ENCODE assay signal across 22 mouse cellular contexts in the genomic region with DNA sequence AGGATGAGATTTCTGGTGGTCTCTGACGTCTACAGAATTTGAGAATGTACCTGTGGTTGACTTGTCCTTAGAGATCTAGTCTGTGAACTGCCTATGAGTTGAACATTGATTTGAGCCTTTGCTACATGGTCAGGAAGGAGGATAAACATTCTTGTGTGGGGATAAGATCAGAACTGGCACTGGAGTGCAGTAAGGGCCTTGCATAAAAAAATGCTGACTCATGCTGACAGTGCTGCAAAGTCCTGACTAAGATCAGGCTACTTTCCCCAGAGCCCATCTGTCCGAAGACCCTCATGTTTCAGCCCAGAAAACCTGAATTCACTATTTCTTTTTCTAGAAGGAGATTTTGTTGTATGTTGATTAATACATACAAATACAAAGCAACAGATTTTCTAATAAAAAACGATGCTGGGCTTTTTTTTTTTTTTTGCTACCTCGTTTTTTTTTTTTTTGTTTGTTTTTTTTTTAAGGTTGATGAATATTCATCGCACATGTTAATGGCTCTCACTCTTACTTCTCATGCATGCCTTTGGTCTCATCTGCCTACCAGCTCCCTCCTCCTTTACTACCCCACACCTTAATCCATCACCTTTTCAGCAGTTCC.
A peak's percentile ranks its signal among the peaks of the same experiment; 100 is the strongest.
DNase-seq lines count a peak whose midpoint lies in the region; ATAC-seq and TF ChIP-seq lines count a peak whose summit lies in the region.
"Had no signal": no experiment of that assay in that cellular context is flagged by ENCODE, and none has a peak within 500 bp of the region (broad histone marks: within the 10 kb centered on the region; RNA-seq: fewer than 3 reads in every experiment).

No protein-coding gene starts in this region.

- H3K9me3 ChIP-seq in heart, embryonic 12.5 days (replicated peaks): no peaks in the 10 kb centered on the region
- no peaks in the 10 kb centered on the region for H3K9me3 ChIP-seq in CH12.LX (replicated peaks; ENCODE audit: low read length)
- no peaks in the 10 kb centered on the region for H3K9me3 ChIP-seq in liver, embryonic 12.5 days (replicated peaks)
- no peaks in the 10 kb centered on the region for H3K9me3 ChIP-seq in stomach, postnatal 0 days (ENCODE audit: control insufficient read depth, low read length)
- H3K9me3 ChIP-seq in forebrain, embryonic 12.5 days: no peaks in the 10 kb centered on the region
- H3K9me3 ChIP-seq: forebrain, embryonic 15.5 days; G1E; hindbrain, embryonic 10.5 days; kidney, embryonic 15.5 days; limb, embryonic 13.5 days; midbrain, embryonic 10.5 days had no signal

- no peaks in the 10 kb centered on the region for H3K4me1 ChIP-seq in heart, embryonic 12.5 days (replicated peaks)
- peaks cover 0 to 9% of the 10 kb centered on the region in 2 experiments; a peak in 2 of 4 replicates for H3K4me1 ChIP-seq in CH12.LX (ENCODE audit: control insufficient read depth in 1 of 2, insufficient read depth in 2 of 2)
- peaks cover 12% of the 10 kb centered on the region; the same call in 1 of the 2 replicates for H3K4me1 ChIP-seq in liver, embryonic 12.5 days
- H3K4me1 ChIP-seq in stomach, postnatal 0 days (replicated peaks; ENCODE audit: control insufficient read depth, insufficient read depth): no peaks in the 10 kb centered on the region
- no peaks in the 10 kb centered on the region for H3K4me1 ChIP-seq in forebrain, embryonic 12.5 days
- H3K4me1 ChIP-seq: forebrain, embryonic 15.5 days; hindbrain, embryonic 10.5 days; kidney, embryonic 15.5 days; limb, embryonic 13.5 days; midbrain, embryonic 10.5 days had no signal

- TF ChIP-seq RAD21 in CH12.LX (IDR thresholded peaks at IDR 0.05; ENCODE audit: low read depth, low read length): no peak

- H3K4me3 ChIP-seq in heart, embryonic 12.5 days: no peak overlapping the region
- H3K4me3 ChIP-seq in CH12.LX (replicated peaks in 1 of 3; ENCODE audit: low read depth in 2 of 3, low read length in 2 of 3, poor library complexity in 1 of 3): no peak overlapping the region
- no peak overlapping the region for H3K4me3 ChIP-seq in liver, embryonic 12.5 days
- H3K4me3 ChIP-seq in stomach, postnatal 0 days (ENCODE audit: low read depth, low read length): no peak overlapping the region
- no peak overlapping the region for H3K4me3 ChIP-seq in forebrain, embryonic 12.5 days (replicated peaks)
- H3K4me3 ChIP-seq: forebrain, embryonic 15.5 days; hindbrain, embryonic 10.5 days; kidney, embryonic 15.5 days; limb, embryonic 13.5 days; midbrain, embryonic 10.5 days had no signal

- TF ChIP-seq POLR2A in CH12.LX (IDR thresholded peaks at IDR 0.05; ENCODE audit: low read depth, low read length): no peak

- ATAC-seq in heart, embryonic 12.5 days (ENCODE audit: insufficient number of reproducible peaks, low FRiP score): peak; percentile 85
- peak; percentile 83 for ATAC-seq in liver, embryonic 12.5 days
- no peak for ATAC-seq in stomach, postnatal 0 days (ENCODE audit: low FRiP score, low TSS enrichment)
- no peak for ATAC-seq in forebrain, embryonic 12.5 days (ENCODE audit: low FRiP score)
- ATAC-seq: forebrain, embryonic 15.5 days; intestine, postnatal 0 days; midbrain, embryonic 16.5 days had no signal

- no peak overlapping the region for H3K27ac ChIP-seq in heart, embryonic 12.5 days (ENCODE audit: poor library complexity, severe bottlenecking)
- no peak overlapping the region for H3K27ac ChIP-seq in CH12.LX (ENCODE audit: insufficient read depth, low read depth)
- no peak overlapping the region for H3K27ac ChIP-seq in liver, embryonic 12.5 days
- no peak overlapping the region for H3K27ac ChIP-seq in stomach, postnatal 0 days (replicated peaks)
- H3K27ac ChIP-seq in forebrain, embryonic 12.5 days: no peak overlapping the region
- H3K27ac ChIP-seq: forebrain, embryonic 15.5 days; hindbrain, embryonic 10.5 days; kidney, embryonic 15.5 days; limb, embryonic 13.5 days; midbrain, embryonic 10.5 days had no signal

- H3K4me2 ChIP-seq in heart, embryonic 12.5 days: no peak overlapping the region
- H3K4me2 ChIP-seq in CH12.LX (ENCODE audit: insufficient read depth, low read depth, poor library complexity, severe bottlenecking): no peak overlapping the region
- no peak overlapping the region for H3K4me2 ChIP-seq in liver, embryonic 12.5 days
- H3K4me2 ChIP-seq in stomach, postnatal 0 days (replicated peaks; ENCODE audit: low read depth): no peak overlapping the region
- H3K4me2 ChIP-seq in forebrain, embryonic 12.5 days: no peak overlapping the region
- H3K4me2 ChIP-seq: forebrain, embryonic 15.5 days; kidney, embryonic 15.5 days; limb, embryonic 13.5 days had no signal

- in situ Hi-C loops in CH12.LX (cut with MboI; ENCODE audit: low pct_ligation_motif_present, low pct_unique_long_range_greater_than_20kb, low sequenced_read_pairs): no loop called here

- TF ChIP-seq CTCF in CH12.LX (conservative IDR thresholded peaks at IDR 0.05 in 1 of 2, IDR thresholded peaks at IDR 0.05 in 1 of 2; ENCODE audit: low read depth in 2 of 2, low read length in 2 of 2): no peak
- TF ChIP-seq CTCF in stomach, postnatal 0 days (IDR thresholded peaks at IDR 0.05; ENCODE audit: low read depth): no peak

- no peaks in the 10 kb centered on the region for H3K27me3 ChIP-seq in heart, embryonic 12.5 days (replicated peaks)
- no peaks in the 10 kb centered on the region for H3K27me3 ChIP-seq in CH12.LX (replicated peaks)
- H3K27me3 ChIP-seq in liver, embryonic 12.5 days (replicated peaks): no peaks in the 10 kb centered on the region
- no peaks in the 10 kb centered on the region for H3K27me3 ChIP-seq in stomach, postnatal 0 days (ENCODE audit: control insufficient read depth, insufficient read depth, low read length)
- H3K27me3 ChIP-seq in forebrain, embryonic 12.5 days: no peaks in the 10 kb centered on the region
- H3K27me3 ChIP-seq: forebrain, embryonic 15.5 days; kidney, embryonic 15.5 days; limb, embryonic 13.5 days had no signal

- TF ChIP-seq EP300 in CH12.LX (IDR thresholded peaks at IDR 0.05; ENCODE audit: low read length): no peak
- TF ChIP-seq EP300 in stomach, postnatal 0 days (optimal IDR thresholded peaks at IDR 0.05): no peak

- no peak overlapping the region for H3K9ac ChIP-seq in heart, embryonic 12.5 days
- H3K9ac ChIP-seq in CH12.LX (ENCODE audit: insufficient read depth, low read depth): no peak overlapping the region
- no peak overlapping the region for H3K9ac ChIP-seq in liver, embryonic 12.5 days
- no peak overlapping the region for H3K9ac ChIP-seq in stomach, postnatal 0 days (ENCODE audit: low read length)
- no peak overlapping the region for H3K9ac ChIP-seq in forebrain, embryonic 12.5 days
- H3K9ac ChIP-seq: forebrain, embryonic 15.5 days; kidney, embryonic 15.5 days; limb, embryonic 13.5 days had no signal

- 77% methylated on average over 5 of the region's 5 CpGs for WGBS in heart, embryonic 12.5 days
- 57% methylated on average over 5 of the region's 5 CpGs for whole genome bisulfite sequencing in liver, embryonic 12.5 days (ENCODE audit: insufficient replicate concordance)
- 80% methylated on average over 5 of the region's 5 CpGs for WGBS in stomach, postnatal 0 days
- 82% methylated on average over 5 of the region's 5 CpGs for WGBS in forebrain, embryonic 12.5 days

- intact Hi-C loops in heart, postnatal 36 days (cut with DNase I): no loop called here

- DNase-seq in heart, postnatal 36 days: no peak
- DNase-seq in CH12.LX (ENCODE audit: extremely low read depth): peak; percentile 2
- DNase-seq in NIH3T3 (ENCODE audit: low read depth): peak; percentile 62
- no peak for DNase-seq in stomach, postnatal 0 days (ENCODE audit: low spot score)
- no peak for DNase-seq in right cerebral cortex, adult 2 months (ENCODE audit: low spot score in 2 of 2)
- DNase-seq: cerebellum, adult 2 months; gastrocnemius, postnatal 10 days; kidney, postnatal 36 days; lung, postnatal 10 days; right cerebral cortex, postnatal 4 days; thymus, postnatal 25 days had no signal

- no peaks in the 10 kb centered on the region for H3K79me2 ChIP-seq in CH12.LX (replicated peaks; ENCODE audit: control insufficient read depth, extremely low read depth, insufficient read depth, poor library complexity, severe bottlenecking)

- dilution Hi-C loops in CH12.LX (cut with MboI; ENCODE audit: extremely low pct_ligation_motif_present, extremely low pct_unique_long_range_greater_than_20kb, low sequenced_read_pairs): no loop called here

- H3K36me3 ChIP-seq in heart, embryonic 12.5 days: no peaks in the 10 kb centered on the region
- H3K36me3 ChIP-seq in CH12.LX (replicated peaks in 1 of 2; ENCODE audit: control insufficient read depth in 1 of 2, insufficient read depth in 1 of 2, low read length in 1 of 2): peaks cover 17 to 60% of the 10 kb centered on the region in 2 experiments
- no peaks in the 10 kb centered on the region for H3K36me3 ChIP-seq in liver, embryonic 12.5 days
- H3K36me3 ChIP-seq in stomach, postnatal 0 days (ENCODE audit: control insufficient read depth, insufficient read depth, low read length): no peaks in the 10 kb centered on the region
- no peaks in the 10 kb centered on the region for H3K36me3 ChIP-seq in forebrain, embryonic 12.5 days (replicated peaks)
- H3K36me3 ChIP-seq: forebrain, embryonic 15.5 days; G1E; hindbrain, embryonic 10.5 days; midbrain, embryonic 10.5 days had no signal

TF ChIP-seq in CH12.LX, 34 proteins besides CTCF, POLR2A, EP300 and RAD21:
- TF ChIP-seq MAFK (IDR thresholded peaks at IDR 0.05; ENCODE audit: insufficient replicate concordance, low read length) (peak; percentile 88; the same call in 1 of the 2 replicates), ZNF384 (IDR thresholded peaks at IDR 0.05; ENCODE audit: low read depth, low read length) (peak; percentile 51; the same call in 1 of the 2 replicates), SIN3A (IDR thresholded peaks at IDR 0.05; ENCODE audit: low read length) (no peak), USF2 (conservative IDR thresholded peaks at IDR 0.05; ENCODE audit: low read depth, low read length) (no peak)

Comparison
In these comparisons a context has a peak if more than half of its experiments do, and no peak if none do; other contexts are left out.
1. ATAC-seq: peak in heart, embryonic 12.5 days (single experiment) and liver, embryonic 12.5 days (single experiment); none in stomach, postnatal 0 days (single experiment) and forebrain, embryonic 12.5 days (single experiment).
2. DNase-seq: peak in CH12.LX (single experiment) and NIH3T3 (single experiment); none in heart, postnatal 36 days (0 of 2), stomach, postnatal 0 days (single experiment) and right cerebral cortex, adult 2 months (0 of 2).